Mouse (Mus musculus): ENCODE measurements around the gene Asb5. TPM values are rescaled to one million over a fixed set of nuclear protein-coding genes. Genes with fewer than 3 reads are reported as not detected.

Asb5 gene
- polyA plus RNA-seq, 1 experiment from 2014 or later, result 7.7 TPM

DNA sequence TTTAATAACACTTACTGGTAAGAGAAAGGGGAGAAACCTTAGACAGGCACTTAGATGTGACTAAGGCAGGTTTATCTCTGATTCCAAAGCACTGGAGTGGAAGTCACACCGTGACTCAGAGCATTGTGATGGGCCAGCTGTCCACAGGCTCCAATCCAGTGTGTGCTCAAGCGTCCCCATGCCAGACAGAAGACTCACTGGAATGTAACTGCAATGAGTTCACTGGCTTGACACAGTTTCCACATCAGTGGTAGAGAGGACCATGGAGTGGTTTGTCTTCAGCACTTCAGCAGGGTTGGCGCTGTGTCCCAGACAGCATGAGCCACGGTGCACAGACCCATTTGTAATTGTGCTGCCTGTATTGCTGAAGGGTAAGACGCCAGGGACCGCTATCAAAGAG, 19.0 kb downstream of the Asb5 start:
- Histone ChIP-seq H3K36me3 (no peaks in the 10 kb centered on the region), H3K27ac (no peak overlapping the region), H3K4me1 (no peaks in the 10 kb centered on the region), H3K9ac (no peak overlapping the region), H3K4me2 (no peak overlapping the region), H3K9me3 (no peaks in the 10 kb centered on the region), H3K27me3 (no peaks in the 10 kb centered on the region), H3K4me3 (no peak overlapping the region)
- 78% methylated on average over 6 of the region's 6 CpGs for WGBS
- ATAC-seq (ENCODE audit: insufficient number of reproducible peaks, insufficient read depth, low FRiP score, low TSS enrichment, low read depth), result no peak

DNA sequence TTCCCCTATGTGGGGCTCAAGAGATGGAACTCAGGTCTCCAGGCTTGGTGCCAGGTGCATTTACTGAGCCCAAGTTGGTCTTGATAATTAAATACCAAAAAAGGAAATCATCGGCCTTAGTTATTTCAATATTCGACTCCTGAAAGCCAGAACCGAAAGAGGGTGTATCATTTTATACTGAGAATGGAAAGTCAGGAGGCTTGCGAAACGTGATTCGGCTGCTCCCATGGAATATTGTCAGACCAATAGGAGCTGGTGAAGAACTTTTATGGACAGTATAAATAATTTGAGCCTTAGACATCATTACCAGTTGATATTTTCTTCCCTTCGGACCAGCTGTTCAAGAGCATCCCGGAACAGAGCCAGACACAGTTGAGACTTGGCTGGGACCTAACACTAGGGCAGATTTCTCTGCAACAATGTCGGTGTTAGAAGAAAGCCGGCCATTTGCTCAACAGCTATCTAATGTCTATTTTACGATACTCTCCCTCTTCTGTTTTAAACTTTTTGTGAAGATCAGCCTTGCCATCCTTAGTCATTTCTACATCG, 20.7 kb downstream of the Asb5 start:
- no peaks in the 10 kb centered on the region for H3K9me3 ChIP-seq
- H3K36me3 ChIP-seq, result no peaks in the 10 kb centered on the region
- no peak overlapping the region for H3K4me3 ChIP-seq
- no peak overlapping the region for H3K9ac ChIP-seq
- no peak for ATAC-seq (ENCODE audit: insufficient number of reproducible peaks, insufficient read depth, low FRiP score, low TSS enrichment, low read depth)
- no peak overlapping the region for H3K4me2 ChIP-seq
- H3K4me1 ChIP-seq, result no peaks in the 10 kb centered on the region
- no peak overlapping the region for H3K27ac ChIP-seq
- H3K27me3 ChIP-seq, result no peaks in the 10 kb centered on the region
- WGBS, result 92% methylated on average over 12 of the region's 12 CpGs

DNA sequence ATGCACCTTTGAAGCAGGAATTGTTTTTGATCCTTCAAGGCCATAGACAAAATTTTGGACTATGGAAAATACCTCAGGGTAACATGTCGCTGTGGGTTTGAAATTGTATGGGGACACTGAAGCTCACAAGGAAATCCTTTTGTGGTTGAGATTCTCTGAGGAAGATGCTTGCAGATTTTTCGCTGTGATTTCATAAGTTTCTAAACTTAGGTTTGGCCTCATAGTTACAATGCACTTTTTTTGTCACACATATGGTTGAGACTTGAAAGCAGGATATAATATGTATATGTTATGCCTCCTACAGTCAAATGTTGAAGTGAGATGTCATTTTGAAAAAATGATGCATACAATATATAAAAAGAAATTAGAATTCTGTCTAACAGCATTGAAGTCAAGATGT, 25.5 kb downstream of the Asb5 start:
- H3K27me3 ChIP-seq, result peaks cover 12% of the 10 kb centered on the region
- 77% methylated on average over 2 of the region's 2 CpGs for WGBS

DNA sequence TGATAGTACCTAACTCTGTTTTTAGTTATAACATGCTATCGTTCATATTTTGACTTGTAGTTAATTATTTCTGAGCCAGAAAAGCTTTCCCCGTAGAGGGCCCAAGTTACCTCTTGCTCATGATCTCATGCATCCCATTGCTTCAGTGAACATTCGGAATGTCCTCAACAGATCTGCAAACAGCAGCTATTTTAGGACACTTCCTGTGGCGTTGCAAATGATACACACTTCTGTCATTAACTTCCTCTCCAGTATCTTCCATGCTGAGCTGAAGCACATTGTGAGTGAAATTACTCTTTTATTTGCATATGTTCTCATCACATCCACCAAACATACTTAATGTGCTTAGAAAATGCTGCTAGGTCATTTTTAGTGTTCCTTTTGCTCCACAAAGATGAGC, 32.8 kb downstream of the Asb5 start:
- Histone ChIP-seq H3K4me1 (no peaks in the 10 kb centered on the region), H3K36me3 (no peaks in the 10 kb centered on the region), H3K4me3 (no peak overlapping the region), H3K9ac (no peak overlapping the region), H3K4me2 (no peak overlapping the region), H3K9me3 (no peaks in the 10 kb centered on the region), H3K27ac (no peak overlapping the region), H3K27me3 (peaks cover 48% of the 10 kb centered on the region)
- WGBS, result 67% methylated on average over 4 of the region's 4 CpGs
- ATAC-seq (ENCODE audit: insufficient number of reproducible peaks, insufficient read depth, low FRiP score, low TSS enrichment, low read depth), result no peak

More for the DNA sequence above, 25.5 kb downstream of the Asb5 start:
- no peak overlapping the region for H3K9ac ChIP-seq
- no peak overlapping the region for H3K27ac ChIP-seq
- no peaks in the 10 kb centered on the region for H3K9me3 ChIP-seq
- H3K4me1 ChIP-seq, result no peaks in the 10 kb centered on the region
- ATAC-seq (ENCODE audit: insufficient number of reproducible peaks, insufficient read depth, low FRiP score, low TSS enrichment, low read depth), result no peak
- H3K4me3 ChIP-seq, result no peak overlapping the region
- no peak overlapping the region for H3K4me2 ChIP-seq
- no peaks in the 10 kb centered on the region for H3K36me3 ChIP-seq

DNA sequence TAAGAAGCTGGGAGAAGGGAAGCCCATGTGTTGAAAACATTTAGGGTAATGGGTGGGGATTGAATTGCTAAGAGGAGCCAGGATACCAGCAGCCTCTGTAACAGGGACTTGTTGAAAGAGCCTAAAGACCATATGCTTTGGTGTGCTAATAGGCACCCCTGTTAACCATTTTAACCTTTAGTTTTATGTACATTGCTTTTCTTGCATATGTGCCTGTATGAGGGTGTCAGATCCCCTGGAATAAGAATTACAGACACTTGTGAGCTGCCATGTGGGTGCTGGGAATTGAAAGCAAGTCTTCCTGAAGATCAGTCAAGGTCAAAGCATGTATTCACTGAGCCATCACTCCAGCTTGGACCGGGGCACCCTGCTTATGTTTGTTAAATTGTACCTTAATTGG, 35.8 kb downstream of the Asb5 start:
- H3K4me1 ChIP-seq, result no peaks in the 10 kb centered on the region
- WGBS, result 95% methylated on average over 1 of the region's 1 CpGs
- no peak overlapping the region for H3K27ac ChIP-seq
- no peak overlapping the region for H3K4me3 ChIP-seq
- no peaks in the 10 kb centered on the region for H3K36me3 ChIP-seq
- no peaks in the 10 kb centered on the region for H3K9me3 ChIP-seq
- ATAC-seq (ENCODE audit: insufficient number of reproducible peaks, insufficient read depth, low FRiP score, low TSS enrichment, low read depth), result no peak
- H3K4me2 ChIP-seq, result no peak overlapping the region
- peaks cover 47% of the 10 kb centered on the region for H3K27me3 ChIP-seq
- no peak overlapping the region for H3K9ac ChIP-seq

DNA sequence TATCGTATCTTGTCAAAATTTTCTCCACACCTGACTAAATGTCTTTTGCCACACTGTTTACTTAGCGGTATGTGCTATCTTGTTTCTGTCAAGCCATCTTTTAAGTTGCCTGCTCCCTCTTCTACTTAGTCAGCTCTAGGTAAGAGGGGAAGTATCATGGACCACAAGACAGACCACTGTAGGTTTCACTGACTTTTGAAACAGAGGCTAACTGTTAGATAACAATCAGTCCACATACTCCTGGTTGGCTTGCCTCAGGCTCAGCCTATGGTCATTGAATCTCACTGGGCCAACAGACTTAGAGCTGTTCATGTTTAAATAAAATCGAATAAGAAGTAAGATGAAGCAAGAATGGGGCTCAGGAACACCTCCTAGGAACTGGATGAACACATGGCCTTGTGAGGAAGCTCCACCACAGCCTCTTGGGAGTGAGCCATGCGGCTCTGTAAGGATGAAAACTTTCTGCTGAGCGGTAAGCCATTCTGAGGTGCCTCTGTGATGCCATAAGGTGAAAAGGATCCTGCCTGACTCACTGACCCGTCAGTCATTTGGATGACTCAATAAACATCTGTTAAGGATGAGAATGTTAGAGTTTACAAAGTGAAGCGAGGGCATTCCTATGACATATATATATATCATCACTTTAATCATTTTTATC, 36.4 kb downstream of the Asb5 start:
- H3K36me3 ChIP-seq, result no peaks in the 10 kb centered on the region
- 84% methylated on average over 7 of the region's 7 CpGs for WGBS

DNA sequence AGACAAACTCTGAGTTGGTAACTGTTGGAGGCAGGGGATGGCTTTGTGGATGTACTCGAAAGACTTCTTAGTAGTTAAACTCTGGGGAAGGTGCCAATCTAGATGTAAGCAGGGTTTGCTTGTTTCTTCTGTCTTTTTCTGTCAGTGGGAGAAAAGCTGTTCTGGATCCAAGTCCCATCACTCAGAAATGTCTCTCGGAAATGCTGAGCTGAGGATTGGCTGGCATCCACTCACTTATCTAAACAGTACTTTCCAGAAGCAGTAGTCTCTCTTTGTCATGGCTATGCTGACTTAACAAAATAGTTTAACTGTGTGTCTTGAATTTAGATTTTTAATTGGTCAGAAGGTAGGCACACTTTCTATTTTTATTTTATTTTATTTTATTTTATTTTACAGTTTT, 37.8 kb downstream of the Asb5 start:
- Histone ChIP-seq H3K27ac (no peak overlapping the region), H3K9ac (no peak overlapping the region), H3K4me2 (no peak overlapping the region), H3K9me3 (no peaks in the 10 kb centered on the region), H3K36me3 (no peaks in the 10 kb centered on the region), H3K27me3 (peaks cover 34% of the 10 kb centered on the region), H3K4me1 (peaks cover 7% of the 10 kb centered on the region), H3K4me3 (no peak overlapping the region)
- WGBS, result 64% methylated on average over 2 of the region's 2 CpGs
- no peak for ATAC-seq (ENCODE audit: insufficient number of reproducible peaks, insufficient read depth, low FRiP score, low TSS enrichment, low read depth)

More for the DNA sequence above, 36.4 kb downstream of the Asb5 start:
- Histone ChIP-seq H3K27ac (no peak overlapping the region), H3K9me3 (no peaks in the 10 kb centered on the region), H3K4me3 (no peak overlapping the region), H3K9ac (no peak overlapping the region), H3K27me3 (peaks cover 47% of the 10 kb centered on the region), H3K4me1 (peaks cover under 1% of the 10 kb centered on the region; the same call in 1 of the 2 replicates), H3K4me2 (no peak overlapping the region)
- no peak for ATAC-seq (ENCODE audit: insufficient number of reproducible peaks, insufficient read depth, low FRiP score, low TSS enrichment, low read depth)

DNA sequence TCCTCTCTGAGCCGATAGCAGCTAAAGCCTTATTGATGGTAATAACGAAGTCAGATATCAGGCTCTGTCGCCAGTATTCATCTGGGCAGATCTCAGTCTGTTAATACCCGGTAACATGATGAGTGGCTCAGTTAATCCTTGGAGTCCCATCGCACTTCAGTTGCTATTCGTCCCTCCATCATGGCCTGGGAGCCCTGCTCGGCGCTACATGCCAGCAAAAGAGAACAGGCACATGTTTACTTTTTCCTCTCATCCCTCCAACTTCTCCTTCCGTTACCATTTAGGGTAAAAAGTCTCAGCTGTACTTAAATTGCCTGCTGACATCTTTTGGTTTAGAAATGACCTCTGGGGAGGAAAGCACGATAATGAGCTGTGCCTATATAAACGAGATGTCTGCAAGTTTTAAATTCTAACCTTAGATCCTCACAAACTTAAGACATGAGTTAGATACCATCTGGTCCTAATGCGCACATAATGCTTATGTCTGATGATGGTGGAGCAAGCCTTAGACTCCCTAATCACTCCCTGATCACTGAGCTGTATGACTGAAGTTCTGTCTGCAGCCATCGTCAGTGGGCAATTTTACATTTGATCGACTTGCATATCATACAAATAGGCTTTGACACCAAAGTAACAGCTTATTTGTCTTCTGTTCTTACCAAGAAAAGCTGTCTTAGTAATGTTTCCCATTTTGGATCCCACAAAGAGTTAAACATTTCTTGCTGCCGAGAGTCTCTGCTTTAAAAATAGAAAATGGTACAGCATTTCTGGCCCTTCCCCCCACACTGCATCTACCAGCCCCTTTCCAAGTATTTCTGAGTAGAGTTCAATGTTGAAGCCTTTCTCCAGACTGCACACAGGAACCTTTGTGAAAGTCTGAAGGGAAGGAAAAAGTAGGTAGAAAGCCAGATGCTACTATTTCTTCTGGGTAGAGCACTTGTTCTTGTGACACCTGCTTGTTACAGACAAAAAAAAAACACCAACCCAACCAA, 41.5 kb downstream of the Asb5 start:
- Histone ChIP-seq H3K4me2 (peak overlapping the region; percentile 5), H3K4me1 (peaks cover 7% of the 10 kb centered on the region)
- 42% methylated on average over 15 of the region's 15 CpGs for WGBS

DNA sequence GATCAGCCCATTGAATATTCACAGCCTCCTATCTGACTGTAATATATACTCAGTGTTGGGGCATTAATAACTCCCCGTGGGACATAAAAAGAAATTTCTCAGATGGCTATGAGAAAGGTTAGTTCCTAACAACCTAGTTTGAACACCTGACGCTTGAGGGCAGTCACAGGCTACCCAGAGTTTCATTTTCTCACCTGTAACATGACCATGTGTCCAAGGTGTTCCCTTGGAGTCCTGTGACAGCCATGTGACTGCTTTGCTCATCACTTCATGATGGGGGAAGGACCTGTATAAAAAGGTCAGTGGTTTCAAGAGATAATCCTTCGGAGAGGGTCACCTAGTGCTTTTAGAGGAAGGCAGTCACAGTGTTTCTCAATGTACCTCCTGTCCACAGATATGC, 52.1 kb downstream of the Asb5 start:
- 91% methylated on average over 3 of the region's 3 CpGs for whole genome bisulfite sequencing
- Histone ChIP-seq H3K4me1 (no peaks in the 10 kb centered on the region), H3K36me3 (no peaks in the 10 kb centered on the region), H3K9ac (no peak overlapping the region), H3K27me3 (peaks cover 11% of the 10 kb centered on the region; the same call in 1 of the 2 replicates), H3K9me3 (no peaks in the 10 kb centered on the region), H3K4me3 (no peak overlapping the region), H3K4me2 (no peak overlapping the region), H3K27ac (no peak overlapping the region)
- no peak for ATAC-seq (ENCODE audit: insufficient number of reproducible peaks, insufficient read depth, low FRiP score, low TSS enrichment, low read depth)

More for the DNA sequence above, 41.5 kb downstream of the Asb5 start:
- ATAC-seq (ENCODE audit: insufficient number of reproducible peaks, insufficient read depth, low FRiP score, low TSS enrichment, low read depth), result no peak
- H3K9me3 ChIP-seq, result no peaks in the 10 kb centered on the region
- no peak overlapping the region for H3K27ac ChIP-seq
- peaks cover 12% of the 10 kb centered on the region for H3K27me3 ChIP-seq
- no peaks in the 10 kb centered on the region for H3K36me3 ChIP-seq
- no peak overlapping the region for H3K4me3 ChIP-seq
- H3K9ac ChIP-seq, result no peak overlapping the region

DNA sequence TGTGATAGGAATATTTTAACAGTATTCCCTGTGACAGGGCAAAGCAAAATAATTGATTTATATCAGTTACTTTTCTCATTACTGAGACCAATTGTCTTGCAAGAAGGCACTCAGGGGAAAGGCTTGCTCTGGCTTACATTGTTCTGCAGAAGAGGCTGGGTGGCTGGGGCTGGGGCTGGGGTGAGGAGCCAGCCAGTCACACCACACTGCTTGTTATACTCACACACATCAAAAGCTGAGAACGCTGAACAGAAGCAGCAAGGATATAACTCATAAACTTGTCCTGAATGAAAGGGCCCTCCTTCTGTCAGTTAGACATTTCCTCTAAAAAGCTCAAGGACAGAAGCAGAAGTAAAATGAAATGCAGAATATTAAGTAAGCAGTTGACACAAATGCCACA, 53.5 kb downstream of the Asb5 start:
- 61% methylated on average over 1 of the region's 1 CpGs for WGBS
- Histone ChIP-seq H3K4me3 (no peak overlapping the region), H3K4me1 (no peaks in the 10 kb centered on the region), H3K27ac (no peak overlapping the region), H3K9ac (no peak overlapping the region), H3K4me2 (no peak overlapping the region), H3K27me3 (peaks cover 6% of the 10 kb centered on the region; the same call in 1 of the 2 replicates), H3K36me3 (no peaks in the 10 kb centered on the region), H3K9me3 (no peaks in the 10 kb centered on the region)
- no peak for ATAC-seq (ENCODE audit: insufficient number of reproducible peaks, insufficient read depth, low FRiP score, low TSS enrichment, low read depth)

DNA sequence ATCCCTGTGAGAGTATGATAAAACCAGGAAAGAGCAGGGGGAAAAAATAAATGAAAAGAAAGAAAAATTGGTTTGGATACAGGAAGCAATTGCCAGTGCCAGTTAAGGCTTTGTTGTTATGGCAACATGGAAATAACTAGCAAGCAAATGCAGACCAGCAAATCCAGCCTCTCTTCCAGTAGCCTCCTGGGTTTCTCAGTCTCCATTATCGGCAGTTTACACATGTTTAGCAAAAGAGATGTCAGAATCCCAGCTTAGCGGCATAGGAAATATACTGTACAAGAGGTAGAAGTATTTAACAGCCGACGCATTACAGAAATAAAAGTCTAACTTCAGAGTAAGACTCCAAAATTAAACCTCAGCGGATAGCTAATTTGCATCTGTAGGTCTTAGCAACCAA, 65.3 kb downstream of the Asb5 start:
- H3K4me3 ChIP-seq, result no peak overlapping the region
- WGBS, result 83% methylated on average over 5 of the region's 5 CpGs
- no peak for ATAC-seq (ENCODE audit: insufficient number of reproducible peaks, insufficient read depth, low FRiP score, low TSS enrichment, low read depth)
- H3K27ac ChIP-seq, result no peak overlapping the region
- no peaks in the 10 kb centered on the region for H3K9me3 ChIP-seq
- H3K4me2 ChIP-seq, result no peak overlapping the region
- no peaks in the 10 kb centered on the region for H3K27me3 ChIP-seq
- H3K4me1 ChIP-seq, result no peaks in the 10 kb centered on the region
- no peaks in the 10 kb centered on the region for H3K36me3 ChIP-seq
- H3K9ac ChIP-seq, result no peak overlapping the region
